Mouse (Mus musculus) ZHBTc4 (cell line): Measurements from ENCODE around the gene Mrps18a.

ENCODE experiments used
- DNase-seq: peaks from one replicate; pipeline ENCODE4 v3.0.0-alpha.2; 2011; ENCODE audit warnings: low read depth, low spot score

Mrps18a gene

DNA sequence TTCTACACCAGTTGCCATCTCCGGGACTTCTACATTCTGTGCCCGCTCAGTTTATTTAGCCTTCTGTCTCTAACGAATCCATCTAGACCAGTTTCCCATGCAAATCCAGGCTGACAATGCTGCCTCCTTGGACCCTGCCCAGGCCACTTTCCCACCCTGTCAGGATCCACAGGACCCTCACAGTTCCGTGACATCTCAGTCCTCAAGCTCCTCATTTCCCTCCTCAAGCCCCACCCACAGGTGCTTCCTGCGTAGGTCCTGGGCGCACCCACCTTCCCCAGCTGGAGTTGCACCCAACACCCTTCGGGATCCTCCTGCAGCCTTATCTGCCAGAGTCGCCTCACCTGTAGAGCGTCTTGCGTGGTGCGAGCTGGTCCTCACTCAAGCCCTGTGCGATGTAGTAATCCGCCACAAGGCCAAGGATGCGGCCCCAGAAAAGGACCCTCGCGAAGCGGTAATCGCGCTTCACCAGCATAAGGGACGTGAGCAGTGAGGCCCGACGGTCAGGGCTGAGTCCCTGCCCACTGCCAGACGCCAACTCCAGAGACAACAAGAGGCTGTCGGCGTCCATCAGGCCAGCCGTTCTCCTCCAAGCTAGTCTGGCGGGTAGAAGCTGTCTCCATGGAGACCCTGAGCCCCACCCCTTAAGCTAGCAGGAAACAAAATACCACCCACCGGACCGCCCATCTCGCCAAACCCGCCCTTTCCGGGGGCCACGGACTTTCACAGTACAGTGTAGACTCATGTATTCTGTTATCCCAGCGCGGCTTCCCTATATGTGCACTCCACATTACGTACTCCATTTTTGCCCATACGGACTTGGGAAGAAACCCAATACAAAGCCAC lies 33.0 kb downstream of the Mrps18a start, which contains the start of gene Rsph9:
TSS of gene Rsph9 (minus strand) at position 639 of the 846 bp plus-strand sequence.
- peak; percentile 87 for DNase-seq

DNA sequence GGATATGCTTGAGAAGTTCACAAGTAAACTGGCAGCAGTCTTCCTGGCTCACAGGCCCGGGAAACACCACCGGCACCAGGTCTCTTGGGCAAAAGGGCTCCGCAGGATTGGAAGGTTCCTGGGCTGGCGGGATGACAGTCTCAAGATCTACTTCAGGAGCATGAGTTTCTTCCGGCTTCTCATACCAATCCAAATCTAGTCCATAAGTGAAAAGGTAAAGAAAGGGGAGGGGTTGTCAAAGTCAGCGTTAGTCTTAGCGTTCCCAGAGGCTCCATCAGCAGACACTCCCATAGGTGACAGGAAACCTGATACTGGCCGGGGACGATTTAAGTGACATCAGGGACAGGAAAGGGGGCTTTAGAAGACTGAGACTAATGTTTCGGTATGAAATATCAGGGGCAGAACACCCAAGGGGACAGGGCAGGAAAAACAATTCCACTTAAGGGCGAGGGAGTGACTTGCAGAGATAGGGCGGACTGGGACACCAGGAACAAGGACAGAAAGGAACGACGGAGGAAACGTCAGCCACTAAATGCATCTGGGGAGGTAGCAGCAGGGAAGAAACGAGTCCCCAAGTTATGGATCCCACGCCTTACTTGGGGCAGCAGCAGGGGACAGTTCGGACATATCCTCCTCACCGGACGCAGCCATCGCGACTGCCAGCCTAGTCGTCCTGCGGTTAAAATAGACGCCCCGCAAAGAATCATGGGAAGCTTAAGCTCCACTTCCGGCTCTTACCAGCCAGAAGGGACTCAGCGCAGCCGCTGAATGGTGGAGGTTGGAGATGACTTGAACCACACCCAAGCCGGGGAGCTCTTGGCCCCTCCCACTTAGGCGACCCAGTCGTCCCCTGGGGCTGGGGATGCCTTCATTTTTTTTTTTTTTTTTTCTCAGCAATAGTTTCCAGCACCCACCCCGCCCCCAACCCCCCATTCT lies 42.3 kb downstream of the Mrps18a start, which contains the start of gene Mad2l1bp:
TSS of gene Mad2l1bp (minus strand) at position 707 of the 936 bp plus-strand sequence.
- DNase-seq: peak; percentile 97

DNA sequence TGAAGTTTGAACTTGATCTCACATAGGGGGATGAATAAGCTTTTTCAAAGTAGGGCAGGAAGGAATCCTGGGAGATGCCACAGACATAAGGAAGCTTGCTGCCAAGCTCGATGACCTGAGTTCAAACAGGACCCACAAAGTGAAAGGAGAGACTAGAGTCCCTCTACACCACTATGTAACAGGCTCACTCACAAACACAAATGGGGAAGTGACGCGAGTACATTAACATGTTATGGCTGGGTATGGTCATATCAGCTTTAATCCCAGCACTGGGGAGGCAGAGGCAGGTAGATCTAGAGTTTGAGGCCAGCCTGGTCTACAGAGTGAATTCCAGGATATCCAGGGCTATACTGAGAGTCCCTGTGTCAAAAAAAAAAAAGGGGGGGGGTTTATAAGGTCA lies 43.5 kb downstream of the Mrps18a start:
- DNase-seq: no peak

DNA sequence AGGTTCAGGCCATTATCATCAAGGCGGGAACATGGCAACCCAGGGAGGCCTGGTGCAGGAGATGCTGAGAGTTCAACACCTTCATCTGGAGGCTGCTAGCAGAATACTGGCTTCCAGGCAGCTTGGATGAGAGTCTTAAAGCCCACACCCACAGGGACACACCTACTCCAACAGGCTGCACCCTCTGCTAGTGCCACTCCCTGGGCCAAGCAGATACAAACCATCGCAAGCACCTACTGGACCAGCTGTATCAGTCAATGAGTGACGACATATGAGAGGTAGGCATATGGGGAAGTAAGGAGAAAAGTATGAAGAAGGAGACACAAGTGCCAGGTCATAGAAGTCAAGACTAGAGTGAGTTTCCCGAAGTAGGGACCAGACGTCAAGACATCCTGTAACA lies 45.9 kb downstream of the Mrps18a start:
- DNase-seq: no peak

DNA sequence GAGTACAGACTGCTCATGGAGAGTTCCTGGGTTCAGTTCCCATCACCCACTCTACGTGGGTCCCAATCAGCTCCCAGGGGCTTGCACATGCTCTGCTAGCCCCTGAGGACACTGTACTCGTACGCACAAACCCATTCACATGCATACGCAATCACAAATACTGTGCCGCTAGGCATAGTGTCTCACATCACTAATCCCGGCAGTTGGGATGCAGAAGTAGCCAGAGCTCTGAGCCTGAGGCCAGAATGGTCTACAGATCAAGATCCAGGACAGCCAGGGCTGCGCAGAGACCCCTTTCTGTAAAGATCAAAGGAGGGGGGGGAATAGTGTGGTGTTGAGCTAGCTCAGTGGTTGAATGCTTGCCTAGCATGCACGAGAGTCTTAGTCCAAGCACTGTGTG lies 46.3 kb downstream of the Mrps18a start:
- DNase-seq: no peak

DNA sequence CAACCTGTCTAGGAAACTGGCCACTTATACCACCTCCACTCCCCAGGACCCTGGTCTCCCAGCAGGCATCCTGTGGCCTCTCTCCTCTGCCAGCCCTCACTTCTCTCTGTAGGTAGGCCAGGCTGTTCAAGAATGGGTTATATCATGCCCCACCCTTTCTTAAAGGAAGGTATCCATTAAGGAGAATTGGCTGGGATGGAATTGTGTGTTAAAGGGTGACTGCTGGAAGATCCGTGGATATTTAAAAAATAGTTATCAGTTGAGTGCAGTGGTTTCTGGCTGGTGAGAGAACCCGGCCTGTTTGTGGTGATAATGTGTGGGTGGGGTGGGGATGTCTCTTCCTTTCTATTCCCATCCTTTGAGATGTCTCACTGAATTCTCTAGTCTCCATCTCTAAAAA lies 48.5 kb downstream of the Mrps18a start:
- DNase-seq: no peak

DNA sequence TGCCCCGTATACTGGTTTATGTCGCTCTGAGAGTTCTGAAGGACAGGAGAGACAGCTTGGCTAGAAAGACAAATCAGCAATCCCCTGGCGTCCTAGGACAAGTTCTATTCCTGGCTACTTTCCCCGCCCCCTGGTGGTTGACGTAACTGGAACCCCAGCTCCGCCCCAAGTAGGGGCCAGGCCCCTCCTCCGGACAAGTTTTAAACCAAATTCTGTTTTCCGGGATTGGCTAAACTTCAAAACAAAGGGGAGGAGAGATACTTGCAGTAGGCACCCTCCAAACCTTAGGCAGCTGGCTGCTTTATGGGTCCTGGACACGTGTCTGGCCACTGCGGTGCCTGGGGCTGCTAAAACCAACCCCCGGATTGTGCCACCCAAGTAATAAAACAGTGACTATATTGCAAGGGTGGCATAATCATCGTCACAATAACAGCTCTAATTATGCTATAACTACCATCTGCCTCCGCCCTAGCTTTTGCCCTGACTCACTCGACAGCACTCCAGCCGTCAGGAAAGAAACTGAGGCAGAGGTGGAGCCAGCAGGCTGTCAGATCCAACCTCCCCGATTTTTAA lies 49.4 kb downstream of the Mrps18a start:
- DNase-seq: peak; percentile 96

DNA sequence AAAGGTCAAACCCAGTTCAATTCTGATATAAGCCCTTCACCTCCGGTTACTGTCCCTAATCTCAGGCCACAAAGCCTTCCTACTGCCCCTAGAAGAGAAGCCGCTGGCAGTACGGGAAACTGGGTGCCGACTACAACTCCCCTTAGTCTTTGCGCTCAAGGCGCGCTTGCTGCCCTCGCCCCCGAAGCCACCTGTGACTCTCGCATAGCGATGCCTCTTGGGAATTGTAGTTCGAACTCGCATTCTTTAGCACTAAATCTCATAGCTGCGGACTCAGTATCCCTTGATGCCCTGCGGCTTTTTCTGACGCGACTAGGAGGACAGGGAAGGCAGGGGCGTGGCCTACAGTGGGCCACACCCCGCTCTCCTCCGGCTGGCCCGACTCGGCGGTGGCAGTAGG lies 49.9 kb downstream of the Mrps18a start, which contains the start of gene Gtpbp2:
TSS of gene Gtpbp2 (plus strand) at position 347 of the 400 bp plus-strand sequence.
- peak; percentile 99 for DNase-seq

DNA sequence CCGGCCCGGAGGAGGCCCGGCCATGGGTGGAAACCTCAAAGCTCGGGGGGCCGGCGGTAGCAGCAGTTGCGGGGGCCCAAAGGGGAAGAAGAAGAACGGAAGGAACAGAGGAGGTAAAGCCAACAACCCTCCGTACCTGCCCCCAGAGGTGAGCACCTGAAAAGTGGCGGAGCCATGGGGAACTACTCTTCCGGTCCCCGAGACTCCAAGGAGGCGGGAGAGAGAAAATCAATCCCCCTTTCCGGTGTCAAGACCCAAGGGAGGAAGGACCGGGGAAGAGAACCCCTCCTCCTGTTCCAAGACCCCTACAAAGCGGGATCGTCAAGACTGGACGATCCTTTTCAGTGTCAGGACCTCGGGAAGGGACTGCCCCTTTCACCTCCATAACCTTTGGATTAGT lies 50.4 kb downstream of the Mrps18a start:
- DNase-seq: peak; percentile 49

DNA sequence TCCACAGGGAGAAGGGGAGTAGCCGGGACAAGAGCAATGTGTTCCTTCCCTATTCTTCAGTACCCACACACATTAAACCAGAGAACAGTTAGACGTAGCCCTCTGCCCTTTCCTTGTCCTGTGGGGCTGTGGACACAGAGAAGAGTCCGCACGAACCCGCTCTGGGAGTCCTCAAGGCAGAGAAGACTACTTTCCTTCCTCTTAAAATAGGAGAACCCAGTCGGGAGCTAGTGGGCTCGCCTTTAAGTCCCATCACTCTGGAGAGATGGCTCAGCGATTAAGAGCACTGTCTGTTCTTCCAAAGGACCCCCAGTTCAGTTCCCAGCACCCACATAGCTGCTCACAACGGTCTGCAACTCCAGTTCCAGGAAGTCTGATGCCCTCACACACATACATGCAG lies 50.9 kb downstream of the Mrps18a start:
- DNase-seq: no peak

DNA sequence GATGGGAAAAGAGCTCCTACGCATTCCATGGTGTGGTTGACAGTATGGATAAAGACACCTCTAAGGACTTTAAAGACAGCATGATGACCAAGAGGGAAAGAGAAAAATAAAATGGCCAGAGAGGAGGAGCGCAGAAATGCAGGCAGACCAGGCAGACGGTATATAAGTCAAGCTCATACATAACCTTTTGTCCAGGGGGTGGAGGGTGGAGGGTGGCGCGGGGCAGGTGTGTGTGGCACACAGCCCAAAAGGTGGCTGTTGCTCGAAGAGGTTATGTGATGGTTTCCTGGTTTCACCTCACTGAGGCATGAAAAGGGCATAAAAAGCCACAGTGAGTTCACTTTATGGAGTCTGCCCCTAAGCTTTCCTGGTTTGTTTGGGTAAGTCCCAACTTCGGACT lies 51.8 kb downstream of the Mrps18a start:
- no peak for DNase-seq

DNA sequence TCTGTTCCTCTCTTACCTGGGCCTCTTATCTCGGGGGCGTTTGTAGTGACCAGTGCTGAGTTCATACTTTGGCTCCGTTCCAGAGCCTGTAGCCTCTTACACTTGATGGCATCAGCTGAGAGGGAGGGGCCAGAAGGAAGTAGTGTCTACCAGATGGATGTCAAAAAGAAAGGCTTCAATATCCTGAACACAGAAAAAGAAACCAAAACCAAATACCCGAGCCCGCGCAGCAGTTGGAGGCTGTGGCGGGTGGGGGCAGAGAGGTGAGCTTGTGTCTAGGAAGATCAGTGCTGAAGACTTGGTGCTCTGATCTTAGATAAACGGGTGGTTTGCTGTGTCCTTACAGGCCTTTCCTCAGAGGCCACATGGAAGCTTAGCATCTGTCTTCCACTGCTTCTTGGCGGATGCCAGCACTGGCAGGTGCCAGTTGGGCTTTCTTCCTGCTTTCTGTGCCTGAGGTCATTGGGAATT lies 52.2 kb downstream of the Mrps18a start:
- DNase-seq: no peak

DNA sequence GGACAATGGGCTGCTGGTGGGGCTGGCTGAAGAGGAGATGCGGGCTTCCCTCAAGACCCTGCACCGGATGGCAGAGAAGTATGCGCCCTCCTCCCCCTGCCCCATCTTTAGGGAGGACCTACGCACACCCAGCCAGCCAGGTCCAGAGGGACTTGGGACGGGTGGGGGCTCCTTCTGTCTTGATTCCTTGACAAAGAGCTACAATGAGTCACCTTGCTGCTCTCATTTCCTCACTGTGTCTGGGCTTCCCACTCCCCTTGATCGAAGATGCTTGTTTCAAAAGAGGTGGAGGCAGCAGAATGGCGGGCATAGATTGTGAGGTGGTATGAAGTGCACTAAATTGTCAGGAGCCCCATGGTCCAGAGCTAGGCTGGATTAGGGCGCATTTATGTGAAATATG lies 53.5 kb downstream of the Mrps18a start:
- DNase-seq: no peak

DNA sequence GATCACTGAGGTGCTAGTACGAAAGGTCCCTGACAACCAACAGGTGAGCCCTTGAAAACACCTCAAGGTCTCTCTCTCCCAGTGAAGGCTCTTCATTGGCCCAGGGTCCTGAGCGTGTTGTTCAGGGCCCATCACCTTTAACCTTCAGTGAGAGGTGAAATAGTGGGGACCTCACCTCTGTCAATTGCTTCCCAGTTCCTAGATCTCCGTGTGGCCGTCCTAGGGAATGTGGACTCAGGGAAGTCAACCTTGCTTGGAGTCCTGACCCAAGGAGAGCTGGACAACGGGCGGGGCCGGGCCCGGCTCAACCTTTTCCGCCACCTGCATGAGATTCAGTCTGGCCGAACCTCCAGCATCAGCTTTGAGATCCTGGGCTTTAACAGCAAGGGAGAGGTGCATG lies 54.0 kb downstream of the Mrps18a start:
- no peak for DNase-seq

DNA sequence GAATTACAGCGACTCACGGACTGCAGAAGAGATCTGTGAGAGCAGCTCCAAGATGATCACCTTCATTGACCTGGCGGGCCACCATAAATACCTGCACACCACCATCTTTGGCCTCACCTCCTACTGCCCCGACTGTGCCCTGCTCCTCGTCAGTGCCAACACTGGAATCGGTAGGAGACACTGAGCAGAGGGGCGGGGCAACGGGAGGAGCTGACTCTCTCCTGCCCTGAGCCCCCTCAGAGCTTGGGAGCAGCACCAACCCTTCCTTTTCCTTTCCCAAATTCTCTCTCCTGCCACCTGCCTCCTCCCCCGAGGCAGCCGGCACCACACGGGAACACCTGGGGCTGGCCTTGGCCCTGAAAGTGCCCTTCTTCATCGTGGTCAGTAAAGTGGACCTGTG lies 54.7 kb downstream of the Mrps18a start:
- no peak for DNase-seq

DNA sequence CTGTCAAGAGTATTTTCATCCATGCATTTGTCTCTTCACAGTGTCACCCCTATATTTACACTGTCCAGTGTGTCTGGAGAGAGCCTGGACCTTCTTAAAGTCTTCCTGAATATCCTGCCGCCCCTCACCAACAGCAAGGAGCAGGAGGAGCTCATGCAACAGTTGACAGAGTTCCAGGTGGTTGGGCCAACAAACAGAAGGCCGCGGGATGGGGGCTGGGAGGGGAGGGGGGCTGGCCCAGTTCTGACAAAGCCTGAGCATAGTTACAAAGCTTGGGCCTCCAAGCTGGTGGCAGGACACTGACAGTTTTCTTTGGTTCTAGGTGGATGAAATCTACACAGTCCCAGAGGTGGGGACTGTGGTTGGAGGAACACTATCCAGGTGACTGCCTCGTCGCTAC lies 55.5 kb downstream of the Mrps18a start:
- DNase-seq: no peak

DNA sequence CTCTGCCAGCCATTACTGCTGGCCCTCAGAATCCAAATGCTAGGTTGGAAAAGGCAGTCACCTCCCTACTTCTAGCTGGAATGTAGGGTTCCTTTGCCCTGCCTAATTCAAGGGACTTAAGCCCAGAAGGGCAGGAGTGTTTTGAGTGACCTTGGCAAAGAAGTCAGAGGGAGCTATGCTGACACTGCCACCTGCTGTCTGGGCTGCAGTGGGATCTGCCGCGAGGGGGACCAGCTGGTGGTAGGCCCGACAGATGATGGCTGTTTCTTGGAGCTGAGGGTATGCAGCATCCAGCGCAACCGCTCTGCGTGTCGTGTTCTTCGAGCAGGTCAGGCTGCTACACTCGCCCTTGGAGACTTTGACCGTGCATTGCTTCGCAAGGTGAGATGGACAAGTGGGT lies 56.2 kb downstream of the Mrps18a start:
- DNase-seq: peak; percentile 43

DNA sequence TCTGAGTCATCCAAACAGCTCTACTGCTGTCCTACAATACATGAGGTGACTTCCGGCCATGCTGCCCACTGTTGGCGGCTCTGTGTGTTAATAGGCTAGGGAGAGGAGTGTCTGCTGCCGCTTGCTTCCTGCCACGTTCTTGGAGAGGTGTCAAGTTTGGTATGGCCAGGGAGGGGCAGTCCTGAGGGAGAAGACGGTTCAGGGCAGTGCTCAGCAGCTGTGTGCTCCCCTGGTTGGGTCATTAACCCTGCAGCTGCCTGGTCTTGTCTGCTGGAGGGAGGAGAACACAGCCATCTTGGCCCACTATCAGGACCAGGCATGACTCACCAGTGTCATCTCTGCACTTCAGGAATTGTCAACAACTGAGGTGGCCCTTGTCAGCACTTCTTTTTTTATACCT lies 57.5 kb downstream of the Mrps18a start:
- DNase-seq: no peak

DNA sequence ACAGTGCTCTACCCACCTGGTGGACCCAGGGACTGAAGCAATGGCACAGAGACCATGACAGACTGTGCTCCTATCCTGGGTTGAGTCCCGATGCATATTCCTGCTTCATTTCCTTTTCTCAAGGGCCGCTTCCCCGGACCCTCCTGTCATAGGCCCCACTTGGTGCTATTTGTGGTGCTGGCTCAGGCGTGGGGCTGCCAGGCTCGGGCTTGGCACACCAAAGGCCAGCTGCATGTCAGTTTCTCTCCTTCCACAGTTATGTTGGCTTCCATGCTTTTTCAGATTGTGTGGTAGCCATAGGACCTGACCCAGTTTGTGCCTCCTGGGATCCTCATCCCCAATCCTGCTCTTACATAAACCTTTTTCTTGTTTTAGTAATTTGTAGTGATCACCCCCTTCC lies 58.0 kb downstream of the Mrps18a start:
- no peak for DNase-seq

DNA sequence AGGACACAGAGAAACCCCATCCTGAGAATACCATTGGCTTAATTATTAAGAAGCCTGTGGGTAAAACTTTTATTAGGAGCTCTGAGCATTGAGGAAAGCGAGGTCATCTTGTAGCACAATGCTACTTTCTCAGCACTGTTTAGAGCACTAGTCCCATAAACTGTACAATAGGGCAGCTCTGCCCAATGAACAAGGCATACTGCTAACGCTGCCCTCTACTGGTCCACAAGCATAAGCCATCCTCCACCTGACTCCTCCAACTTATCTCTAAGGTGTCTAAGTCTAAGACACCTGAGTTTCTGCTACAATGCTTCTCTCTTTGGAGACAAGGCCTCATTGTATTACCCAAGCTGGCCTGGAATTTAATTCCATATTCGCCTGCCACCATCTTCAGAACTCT lies 59.8 kb downstream of the Mrps18a start:
- DNase-seq: peak; percentile 59
